Mouse (Mus musculus) erythroblast, embryonic 14.5 days (primary cell): ENCODE measurements at regions not wholly inside any gene's neighbourhood (a gene's known extent, or its start where the extent isn't known, plus 50 kb on each side); places are given as distances from the start of the nearest gene placed in this dataset.

ENCODE experiments used
- GATA1 ChIP-seq: IDR thresholded peaks from 2 replicates; pipeline ENCODE4 v1.6.1; 2012; ENCODE audit warnings: low read length, inconsistent platforms, mixed read lengths
- TAL1 ChIP-seq: IDR thresholded peaks from 3 replicates; pipeline ENCODE4 v1.6.1; 2012; ENCODE audit warnings: low read length, inconsistent platforms, mixed read lengths

GRCm38 (mm10) chr2:170668497-170668896 is 63.1 kb upstream of the Dok5 start:
- TF ChIP-seq GATA1, result no peak
- TF ChIP-seq TAL1, result no peak
